Mouse (Mus musculus): Measurements from ENCODE around the gene Pbx4. TPM values are rescaled to one million over a fixed set of nuclear protein-coding genes. Genes with fewer than 3 reads are reported as not detected.
A peak's percentile ranks its signal among the peaks of the same experiment; 100 is the strongest.

The Pbx4 gene
- polyA plus RNA-seq, 1 experiment, result 9.1 TPM

- WGBS, result 96% methylated on average over 2 of the region's 2 CpGs
- H3K27ac ChIP-seq (ENCODE audit: insufficient read depth, low read depth, low read length), result no peak overlapping the region
- no peaks in the 10 kb centered on the region for H3K27me3 ChIP-seq (ENCODE audit: control insufficient read depth, insufficient read depth, low read length)
- H3K36me3 ChIP-seq (ENCODE audit: control insufficient read depth, insufficient read depth, low read length), result peaks cover 38% of the 10 kb centered on the region
- peaks cover 8% of the 10 kb centered on the region for H3K4me1 ChIP-seq (ENCODE audit: control insufficient read depth, insufficient read depth, insufficient read length, low read length)
- H3K4me3 ChIP-seq (ENCODE audit: low read depth, low read length), result no peak overlapping the region
- TF ChIP-seq CTCF (IDR thresholded peaks at IDR 0.05; ENCODE audit: extremely low read depth, insufficient read length, insufficient replicate concordance, low read depth, low read length), result no peak
- TF ChIP-seq POLR2A (IDR thresholded peaks at IDR 0.05; ENCODE audit: low read depth, low read length), result no peak
These were observed 74.8 kb downstream of the Pbx4 start for GRCm38 (mm10) chr8:69907106-69907505.

DNA sequence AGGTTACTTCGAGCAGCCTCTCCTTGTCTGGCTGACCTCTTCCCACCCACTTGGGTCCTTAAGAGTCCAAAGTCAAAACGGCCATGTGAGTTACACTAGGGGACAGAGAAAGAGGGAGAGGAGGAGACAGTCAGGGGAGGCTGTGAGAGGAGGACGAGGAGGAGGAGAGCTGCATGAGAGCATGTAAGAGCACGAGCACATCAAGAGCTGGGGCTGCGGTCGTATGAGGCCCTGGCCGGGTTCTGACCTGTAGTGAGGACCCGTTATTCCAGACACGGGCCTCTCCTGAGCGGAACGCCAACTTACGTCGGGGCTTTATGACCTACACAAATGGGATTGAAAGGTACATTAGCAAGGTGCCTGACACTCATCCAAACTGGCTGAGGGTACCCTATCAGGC is 79.6 kb downstream of the Pbx4 start:
- 93% methylated on average over 13 of the region's 13 CpGs for WGBS
- peaks cover 76% of the 10 kb centered on the region for H3K36me3 ChIP-seq (ENCODE audit: control insufficient read depth, insufficient read depth, low read length)

DNA sequence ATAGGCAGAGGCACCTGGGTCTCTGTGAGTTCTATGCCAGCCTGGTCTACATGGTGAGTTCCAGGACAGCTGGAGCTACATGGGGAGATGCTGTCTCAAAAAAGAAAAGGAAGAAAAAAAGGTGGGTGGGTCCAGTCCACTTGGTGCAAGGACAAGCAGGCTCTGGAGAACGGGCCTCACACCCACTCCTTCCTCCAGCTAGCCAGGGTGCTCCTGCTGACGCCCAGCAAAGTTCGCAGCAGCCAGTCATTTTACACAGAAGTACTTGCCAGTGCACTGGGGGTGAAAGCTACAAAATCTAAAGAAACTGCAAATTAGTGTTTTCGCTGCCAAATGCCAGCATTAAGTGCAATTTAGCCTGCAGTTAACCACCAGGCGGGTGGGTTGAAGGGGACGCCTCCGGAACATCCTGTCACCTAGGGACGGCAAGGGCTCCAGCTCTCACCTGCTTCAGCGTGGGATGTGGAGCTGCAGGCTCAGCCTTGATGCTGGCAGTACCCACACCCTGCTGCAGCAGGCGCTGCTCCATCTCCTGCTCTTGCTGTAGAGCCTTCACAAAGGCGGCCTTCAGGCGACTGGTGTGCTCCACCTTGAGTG is 80.3 kb downstream of the Pbx4 start:
- Histone ChIP-seq H3K36me3 (ENCODE audit: control insufficient read depth, insufficient read depth, low read length) (peaks cover 82% of the 10 kb centered on the region), H3K4me3 (ENCODE audit: low read depth, low read length) (no peak overlapping the region), H3K27ac (ENCODE audit: insufficient read depth, low read depth, low read length) (no peak overlapping the region), H3K4me1 (ENCODE audit: control insufficient read depth, insufficient read depth, insufficient read length, low read length) (no peaks in the 10 kb centered on the region; the same call in none of the 2 replicates), H3K27me3 (ENCODE audit: control insufficient read depth, insufficient read depth, low read length) (no peaks in the 10 kb centered on the region)
- 94% methylated on average over 12 of the region's 12 CpGs for WGBS
- TF ChIP-seq POLR2A (IDR thresholded peaks at IDR 0.05; ENCODE audit: low read depth, low read length) (no peak), CTCF (IDR thresholded peaks at IDR 0.05; ENCODE audit: extremely low read depth, insufficient read length, insufficient replicate concordance, low read depth, low read length) (no peak)

More for the DNA sequence above, 79.6 kb downstream of the Pbx4 start:
- TF ChIP-seq CTCF (IDR thresholded peaks at IDR 0.05; ENCODE audit: extremely low read depth, insufficient read length, insufficient replicate concordance, low read depth, low read length) (no peak), POLR2A (IDR thresholded peaks at IDR 0.05; ENCODE audit: low read depth, low read length) (no peak)
- H3K4me1 ChIP-seq (ENCODE audit: control insufficient read depth, insufficient read depth, insufficient read length, low read length), result no peaks in the 10 kb centered on the region; the same call in none of the 2 replicates
- H3K27ac ChIP-seq (ENCODE audit: insufficient read depth, low read depth, low read length), result no peak overlapping the region
- H3K4me3 ChIP-seq (ENCODE audit: low read depth, low read length), result no peak overlapping the region
- no peaks in the 10 kb centered on the region for H3K27me3 ChIP-seq (ENCODE audit: control insufficient read depth, insufficient read depth, low read length)

DNA sequence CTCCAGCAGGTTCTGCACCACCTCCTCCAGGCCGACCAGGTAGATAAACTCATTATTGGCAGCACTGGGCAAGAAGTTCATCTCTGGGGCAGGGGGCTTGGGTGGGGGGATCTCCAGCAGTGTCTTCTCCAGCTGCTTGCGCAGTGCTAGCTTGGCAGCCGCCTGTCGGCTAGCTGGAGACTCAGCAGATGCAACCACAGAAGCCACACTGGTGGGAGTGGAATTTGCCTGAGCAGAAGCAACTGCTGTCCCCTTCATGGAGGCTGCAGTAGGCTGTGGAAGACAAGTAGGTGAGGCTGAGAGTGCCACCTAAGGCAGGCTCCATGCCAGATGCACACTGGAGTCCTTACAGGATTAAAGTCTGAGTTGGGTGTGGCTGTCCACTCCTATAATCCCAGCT is 82.2 kb downstream of the Pbx4 start:
- Histone ChIP-seq H3K27me3 (ENCODE audit: control insufficient read depth, insufficient read depth, low read length) (no peaks in the 10 kb centered on the region), H3K36me3 (ENCODE audit: control insufficient read depth, insufficient read depth, low read length) (peaks cover 71% of the 10 kb centered on the region), H3K4me1 (ENCODE audit: control insufficient read depth, insufficient read depth, insufficient read length, low read length) (no peaks in the 10 kb centered on the region; the same call in none of the 2 replicates), H3K27ac (ENCODE audit: insufficient read depth, low read depth, low read length) (no peak overlapping the region), H3K4me3 (ENCODE audit: low read depth, low read length) (no peak overlapping the region)
- WGBS, result 82% methylated on average over 4 of the region's 4 CpGs
- no peak for TF ChIP-seq CTCF (IDR thresholded peaks at IDR 0.05; ENCODE audit: extremely low read depth, insufficient read length, insufficient replicate concordance, low read depth, low read length)
- TF ChIP-seq POLR2A (IDR thresholded peaks at IDR 0.05; ENCODE audit: low read depth, low read length), result no peak

DNA sequence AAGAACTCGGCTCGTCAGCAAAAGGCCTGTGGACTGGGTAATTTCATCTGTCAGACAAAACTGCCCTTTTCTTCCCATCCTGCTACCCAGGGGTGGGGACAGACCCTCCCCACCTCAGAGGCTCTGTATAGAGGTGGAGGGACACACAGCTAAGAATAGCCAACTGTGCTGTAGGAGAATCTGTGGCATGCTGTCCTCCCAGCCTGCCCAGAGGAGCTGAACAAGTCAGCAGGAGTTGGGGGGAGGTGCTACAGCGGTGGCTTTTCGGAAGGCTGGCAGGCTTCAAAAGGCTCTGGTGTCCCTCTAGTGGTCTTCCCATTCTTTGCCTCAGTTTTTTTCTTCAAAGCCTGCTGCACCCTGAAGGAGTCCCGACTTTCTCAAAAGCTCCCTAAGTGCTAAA is 83.5 kb downstream of the Pbx4 start:
- H3K4me1 ChIP-seq (ENCODE audit: control insufficient read depth, insufficient read depth, insufficient read length, low read length), result peaks cover 6% of the 10 kb centered on the region
- H3K27ac ChIP-seq (ENCODE audit: insufficient read depth, low read depth, low read length), result no peak overlapping the region
- no peaks in the 10 kb centered on the region for H3K27me3 ChIP-seq (ENCODE audit: control insufficient read depth, insufficient read depth, low read length)
- peaks cover 59% of the 10 kb centered on the region for H3K36me3 ChIP-seq (ENCODE audit: control insufficient read depth, insufficient read depth, low read length)
- no peak overlapping the region for H3K4me3 ChIP-seq (ENCODE audit: low read depth, low read length)
- TF ChIP-seq POLR2A (IDR thresholded peaks at IDR 0.05; ENCODE audit: low read depth, low read length) (no peak), CTCF (IDR thresholded peaks at IDR 0.05; ENCODE audit: extremely low read depth, insufficient read length, insufficient replicate concordance, low read depth, low read length) (no peak)
- 68% methylated on average over 5 of the region's 5 CpGs for WGBS

GRCm38 (mm10) chr8:69918506-69918905 is 86.2 kb downstream of the Pbx4 start:
- TF ChIP-seq POLR2A (IDR thresholded peaks at IDR 0.05; ENCODE audit: low read depth, low read length) (no peak), CTCF (IDR thresholded peaks at IDR 0.05; ENCODE audit: extremely low read depth, insufficient read length, insufficient replicate concordance, low read depth, low read length) (no peak)
- Histone ChIP-seq H3K27me3 (ENCODE audit: control insufficient read depth, insufficient read depth, low read length) (no peaks in the 10 kb centered on the region), H3K36me3 (ENCODE audit: control insufficient read depth, insufficient read depth, low read length) (peaks cover 34% of the 10 kb centered on the region), H3K27ac (ENCODE audit: insufficient read depth, low read depth, low read length) (no peak overlapping the region), H3K4me3 (ENCODE audit: low read depth, low read length) (no peak overlapping the region), H3K4me1 (ENCODE audit: control insufficient read depth, insufficient read depth, insufficient read length, low read length) (peaks cover 14% of the 10 kb centered on the region)

DNA sequence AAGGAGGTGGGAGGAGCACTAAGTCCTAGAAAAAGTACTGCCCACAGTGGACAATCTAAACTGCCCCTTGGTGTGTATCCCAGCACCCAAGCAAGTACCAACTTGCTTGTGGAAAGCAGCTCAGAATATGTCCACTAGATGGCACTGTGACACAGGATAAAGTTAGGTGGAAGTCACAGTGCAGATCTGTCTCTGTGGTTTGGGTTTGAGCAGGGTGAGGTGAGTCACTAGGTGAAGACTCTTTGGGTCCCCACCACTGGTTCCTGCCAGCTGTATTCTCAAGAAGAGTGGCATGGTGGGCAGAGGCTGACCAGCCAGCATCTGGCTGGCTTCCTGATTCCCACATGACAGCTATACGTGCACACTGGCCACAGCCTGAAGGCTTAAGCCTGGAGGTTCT is 86.7 kb downstream of the Pbx4 start:
- H3K4me3 ChIP-seq (ENCODE audit: low read depth, low read length), result no peak overlapping the region
- TF ChIP-seq CTCF (IDR thresholded peaks at IDR 0.05; ENCODE audit: extremely low read depth, insufficient read length, insufficient replicate concordance, low read depth, low read length) (peak; percentile 50; the same call in 1 of the 2 replicates), POLR2A (IDR thresholded peaks at IDR 0.05; ENCODE audit: low read depth, low read length) (no peak)
- H3K27me3 ChIP-seq (ENCODE audit: control insufficient read depth, insufficient read depth, low read length), result no peaks in the 10 kb centered on the region
- peaks cover 29% of the 10 kb centered on the region for H3K36me3 ChIP-seq (ENCODE audit: control insufficient read depth, insufficient read depth, low read length)
- H3K4me1 ChIP-seq (ENCODE audit: control insufficient read depth, insufficient read depth, insufficient read length, low read length), result peaks cover 14% of the 10 kb centered on the region
- no peak overlapping the region for H3K27ac ChIP-seq (ENCODE audit: insufficient read depth, low read depth, low read length)
- 67% methylated on average over 1 of the region's 1 CpGs for WGBS
